Comparison of ENCODE assay signal across 14 mouse cellular contexts in genomic region chr7:122034348-122034747, GRCm38 (mm10). TPM values are rescaled to one million over a fixed set of nuclear protein-coding genes. Genes with fewer than 3 reads are reported as not detected.
DNase-seq lines count a peak whose midpoint lies in the region; ATAC-seq and TF ChIP-seq lines count a peak whose summit lies in the region.
"Had no signal": no experiment of that assay in that cellular context is flagged by ENCODE, and none has a peak within 500 bp of the region (broad histone marks: within the 10 kb centered on the region; RNA-seq: fewer than 3 reads in every experiment).

No protein-coding gene starts in this region.

- H3K9ac ChIP-seq in lung, embryonic 14.5 days, result no peak overlapping the region
- H3K9ac ChIP-seq in stomach, postnatal 0 days (ENCODE audit: low read length), result no peak overlapping the region
- H3K9ac ChIP-seq: forebrain, embryonic 15.5 days; heart, embryonic 15.5 days; neural tube, embryonic 12.5 days had no signal

- no peaks in the 10 kb centered on the region for H3K4me1 ChIP-seq in kidney, adult 2 months (ENCODE audit: control insufficient read depth, insufficient read depth, low read length)
- H3K4me1 ChIP-seq in lung, embryonic 14.5 days (ENCODE audit: insufficient read depth), result no peaks in the 10 kb centered on the region
- no peaks in the 10 kb centered on the region for H3K4me1 ChIP-seq in stomach, postnatal 0 days (replicated peaks; ENCODE audit: control insufficient read depth, insufficient read depth)
- H3K4me1 ChIP-seq: forebrain, embryonic 15.5 days; heart, embryonic 15.5 days; neural tube, embryonic 12.5 days had no signal

- no peaks in the 10 kb centered on the region for H3K27me3 ChIP-seq in kidney, adult 2 months (replicated peaks; ENCODE audit: control insufficient read depth, insufficient read depth, low read length)
- no peaks in the 10 kb centered on the region for H3K27me3 ChIP-seq in lung, embryonic 14.5 days (ENCODE audit: insufficient read depth, low read length)
- H3K27me3 ChIP-seq in stomach, postnatal 0 days (ENCODE audit: control insufficient read depth, insufficient read depth, low read length), result no peaks in the 10 kb centered on the region
- H3K27me3 ChIP-seq: forebrain, embryonic 15.5 days; heart, embryonic 15.5 days; neural tube, embryonic 12.5 days had no signal

- TF ChIP-seq EP300 in stomach, postnatal 0 days (optimal IDR thresholded peaks at IDR 0.05), result no peak

- 19% methylated on average over 2 of the region's 2 CpGs for WGBS in kidney, adult 2 months
- 38% methylated on average over 2 of the region's 2 CpGs for WGBS in lung, embryonic 14.5 days
- 35% methylated on average over 2 of the region's 2 CpGs for WGBS in stomach, postnatal 0 days

- peak; percentile 64 for TF ChIP-seq CTCF in kidney, adult 2 months (conservative IDR thresholded peaks at IDR 0.05; ENCODE audit: insufficient read depth, insufficient read length, low read depth, low read length)
- TF ChIP-seq CTCF in lung, embryonic 14.5 days (IDR thresholded peaks at IDR 0.05; ENCODE audit: low read depth), result peak; percentile 44; the same call in 1 of the 2 replicates
- peak; percentile 73 for TF ChIP-seq CTCF in stomach, postnatal 0 days (IDR thresholded peaks at IDR 0.05; ENCODE audit: low read depth)

- peak; percentile 51 for DNase-seq in adrenal gland, postnatal 10 days
- DNase-seq in adrenal gland, adult 2 months, result no peak
- DNase-seq in kidney, adult 2 months, result no peak
- no peak for DNase-seq in kidney, adult 11 months
- DNase-seq in lung, embryonic 14.5 days, result peak; percentile 40
- DNase-seq in lung, adult 18-20 months, result no peak
- DNase-seq in stomach, postnatal 0 days (ENCODE audit: low spot score), result no peak
- DNase-seq in urinary bladder, postnatal 10 days (ENCODE audit: low spot score), result no peak
- DNase-seq: adrenal gland, adult 8-10 months; cerebellum, adult 9-10 months; right cerebral cortex, postnatal 25 days had no signal

- H3K27ac ChIP-seq in kidney, adult 2 months (ENCODE audit: insufficient read depth, low read depth, low read length), result no peak overlapping the region
- no peak overlapping the region for H3K27ac ChIP-seq in lung, embryonic 14.5 days (ENCODE audit: low read depth)
- no peak overlapping the region for H3K27ac ChIP-seq in stomach, postnatal 0 days (replicated peaks)
- H3K27ac ChIP-seq: forebrain, embryonic 15.5 days; heart, embryonic 15.5 days; neural tube, embryonic 12.5 days had no signal

- TF ChIP-seq POLR2A in kidney, adult 2 months (IDR thresholded peaks at IDR 0.05; ENCODE audit: low read depth, low read length), result no peak

- H3K9me3 ChIP-seq in lung, embryonic 14.5 days (ENCODE audit: low read depth, low read length), result no peaks in the 10 kb centered on the region
- no peaks in the 10 kb centered on the region for H3K9me3 ChIP-seq in stomach, postnatal 0 days (ENCODE audit: control insufficient read depth, low read length)
- H3K9me3 ChIP-seq: forebrain, embryonic 15.5 days; heart, embryonic 15.5 days; neural tube, embryonic 12.5 days had no signal

- no peak overlapping the region for H3K4me3 ChIP-seq in kidney, adult 2 months (ENCODE audit: insufficient read depth, low read depth, low read length)
- no peak overlapping the region for H3K4me3 ChIP-seq in lung, embryonic 14.5 days (ENCODE audit: low read depth, low read length)
- no peak overlapping the region for H3K4me3 ChIP-seq in stomach, postnatal 0 days (ENCODE audit: low read depth, low read length)
- H3K4me3 ChIP-seq: forebrain, embryonic 15.5 days; heart, embryonic 15.5 days; neural tube, embryonic 12.5 days had no signal

- no peaks in the 10 kb centered on the region; the same call in 1 of the 2 replicates for H3K36me3 ChIP-seq in kidney, adult 2 months (ENCODE audit: control insufficient read depth, insufficient read depth, low read length)
- peaks cover 14% of the 10 kb centered on the region for H3K36me3 ChIP-seq in lung, embryonic 14.5 days (ENCODE audit: insufficient read depth)
- H3K36me3 ChIP-seq in stomach, postnatal 0 days (ENCODE audit: control insufficient read depth, insufficient read depth, low read length), result no peaks in the 10 kb centered on the region; the same call in 1 of the 2 replicates

- ATAC-seq in lung, embryonic 14.5 days (ENCODE audit: insufficient read depth), result no peak
- ATAC-seq in stomach, postnatal 0 days (ENCODE audit: low FRiP score, low TSS enrichment), result no peak
- ATAC-seq: forebrain, embryonic 15.5 days had no signal

- no peak overlapping the region for H3K4me2 ChIP-seq in lung, embryonic 14.5 days
- H3K4me2 ChIP-seq in stomach, postnatal 0 days (replicated peaks; ENCODE audit: low read depth), result no peak overlapping the region
- H3K4me2 ChIP-seq: forebrain, embryonic 15.5 days; heart, embryonic 15.5 days; neural tube, embryonic 12.5 days had no signal

RNA-seq across cellular contexts. Expression of gene Gga2, which starts 13.3 kb away (rescaled TPM):
- total RNA-seq in adrenal gland, postnatal 10 days (2021), result 10 to 100 TPM; 21.4 to 28.1 TPM
- 10 to 100 TPM; 19.0 to 19.9 TPM for total RNA-seq in adrenal gland, adult 2 months (2021)
- 20.2 and 22.5 TPM in 2 replicates for polyA plus RNA-seq in adrenal gland, adult 2 months (2012; rRNA removed)
- 49.1 and 53.0 TPM in 2 replicates for polyA plus RNA-seq in kidney, adult 2 months (2012; rRNA removed)
- polyA plus RNA-seq in lung, embryonic 14.5 days (2014; fragmentation: Nextera tagmentation; extraction: Ambion mirVana), result 73.2 and 76.8 TPM in 2 replicates
- 31.5 and 33.5 TPM in 2 replicates for polyA plus RNA-seq in stomach, postnatal 0 days (2015; fragmentation: Nextera tagmentation; extraction: Ambion mirVana)

RNA-seq across cellular contexts. Expression of gene Ubfd1, which starts 32.6 kb away (rescaled TPM):
- total RNA-seq in adrenal gland, postnatal 10 days (2021), result 10 to 100 TPM; 41.5 to 43.0 TPM
- 10 to 100 TPM; 48.3 to 56.8 TPM for total RNA-seq in adrenal gland, adult 2 months (2021)
- polyA plus RNA-seq in adrenal gland, adult 2 months (2012; rRNA removed), result 22.1 and 24.5 TPM in 2 replicates
- polyA plus RNA-seq in kidney, adult 2 months (2012; rRNA removed), result 18.9 and 19.6 TPM in 2 replicates
- polyA plus RNA-seq in lung, embryonic 14.5 days (2014; fragmentation: Nextera tagmentation; extraction: Ambion mirVana), result 80.8 and 83.1 TPM in 2 replicates
- polyA plus RNA-seq in stomach, postnatal 0 days (2015; fragmentation: Nextera tagmentation; extraction: Ambion mirVana), result 22.8 and 23.7 TPM in 2 replicates

RNA-seq across cellular contexts. Expression of gene Ears2, which starts 32.7 kb away (rescaled TPM):
- 10 to 100 TPM; 19.3 to 21.7 TPM for total RNA-seq in adrenal gland, postnatal 10 days (2021)
- 10 to 100 TPM; 16.6 to 18.2 TPM for total RNA-seq in adrenal gland, adult 2 months (2021)
- 18.2 and 23.8 TPM in 2 replicates for polyA plus RNA-seq in adrenal gland, adult 2 months (2012; rRNA removed)
- 9.2 and 11.2 TPM in 2 replicates for polyA plus RNA-seq in kidney, adult 2 months (2012; rRNA removed)
- polyA plus RNA-seq in lung, embryonic 14.5 days (2014; fragmentation: Nextera tagmentation; extraction: Ambion mirVana), result 16.5 and 17.5 TPM in 2 replicates
- polyA plus RNA-seq in stomach, postnatal 0 days (2015; fragmentation: Nextera tagmentation; extraction: Ambion mirVana), result 10.7 TPM in 2 replicates

RNA-seq across cellular contexts. Expression of gene Cog7, which starts 52.8 kb away (rescaled TPM):
- total RNA-seq in adrenal gland, postnatal 10 days (2021), result 10 to 100 TPM; 24.3 to 25.3 TPM
- 10 to 100 TPM; 26.9 to 35.8 TPM for total RNA-seq in adrenal gland, adult 2 months (2021)
- 25.7 and 26.9 TPM in 2 replicates for polyA plus RNA-seq in adrenal gland, adult 2 months (2012; rRNA removed)
- polyA plus RNA-seq in kidney, adult 2 months (2012; rRNA removed), result 39.9 and 41.7 TPM in 2 replicates
- 23.1 and 23.2 TPM in 2 replicates for polyA plus RNA-seq in lung, embryonic 14.5 days (2014; fragmentation: Nextera tagmentation; extraction: Ambion mirVana)
- polyA plus RNA-seq in stomach, postnatal 0 days (2015; fragmentation: Nextera tagmentation; extraction: Ambion mirVana), result 14.1 and 14.5 TPM in 2 replicates

Comparison
In these comparisons a context has a peak if more than half of its experiments do, and no peak if none do; other contexts are left out.
1. DNase-seq: peak in adrenal gland, postnatal 10 days (single experiment) and lung, embryonic 14.5 days (single experiment); none in adrenal gland, adult 2 months (single experiment), kidney, adult 2 months (single experiment), kidney, adult 11 months (single experiment), lung, adult 18-20 months (0 of 2), stomach, postnatal 0 days (single experiment) and urinary bladder, postnatal 10 days (single experiment).
2. Peak in every context shown above with its lines, with median percentiles within 50 percentile points of each other: CTCF ChIP-seq.